Mouse (Mus musculus) ES-Bruce4 (cell line): ENCODE data around the gene Defa22. TPM values are rescaled to one million over a fixed set of nuclear protein-coding genes. Genes with fewer than 3 reads are reported as not detected.
"Not testable (repeated sequence)": the region's sequence is repeated elsewhere in the genome, so short reads cannot be mapped to it uniquely, and the experiment has no call there.

ENCODE experiments used
- H3K27ac ChIP-seq: 2 replicates; pipeline ENCODE4 v1.5.1; 2012; ENCODE audit warnings: low read length, inconsistent platforms; ENCODE audit not compliant: insufficient read depth
- H3K27me3 ChIP-seq: 2 replicates; pipeline ENCODE4 v1.6.1; 2012; ENCODE audit warnings: mild to moderate bottlenecking, low read length, inconsistent platforms; ENCODE audit not compliant: control insufficient read depth, poor library complexity, insufficient read depth, severe bottlenecking
- H3K36me3 ChIP-seq: 2 replicates; pipeline ENCODE4 v1.6.1; 2012; ENCODE audit warnings: inconsistent platforms, mild to moderate bottlenecking, low read length, moderate library complexity; ENCODE audit not compliant: control insufficient read depth, poor library complexity, insufficient read depth, severe bottlenecking
- H3K4me1 ChIP-seq: one replicate; pipeline ENCODE4 v1.8.1; 2011; ENCODE audit warnings: low read length; ENCODE audit not compliant: control insufficient read depth, insufficient read depth
- H3K4me3 ChIP-seq: 2 replicates; pipeline ENCODE4 v1.5.1; 2011; ENCODE audit warnings: low read depth, mild to moderate bottlenecking, low read length
- H3K9ac ChIP-seq: 2 replicates; pipeline ENCODE4 v1.6.1; 2012; ENCODE audit warnings: low read depth, mild to moderate bottlenecking, inconsistent platforms; ENCODE audit not compliant: poor library complexity, severe bottlenecking
- H3K9me3 ChIP-seq: replicated peaks from 2 replicates; pipeline ENCODE4 v1.6.1; 2012; ENCODE audit warnings: mild to moderate bottlenecking, low read length, inconsistent platforms; ENCODE audit not compliant: control insufficient read depth, poor library complexity, insufficient read depth, severe bottlenecking
- polyA plus RNA-seq: library from polyadenylated mRNA; stranded (reverse); fragments of >200 nt; gene quantifications from 2 replicates; pipeline ENCODE4 v1.2.4, GENCODE M21; 2011; ENCODE audit warnings: low read depth; ENCODE audit not compliant: missing spikeins, insufficient read depth, insufficient read length

Gene Defa22
- polyA plus RNA-seq, result not detected in 2 replicates

DNA sequence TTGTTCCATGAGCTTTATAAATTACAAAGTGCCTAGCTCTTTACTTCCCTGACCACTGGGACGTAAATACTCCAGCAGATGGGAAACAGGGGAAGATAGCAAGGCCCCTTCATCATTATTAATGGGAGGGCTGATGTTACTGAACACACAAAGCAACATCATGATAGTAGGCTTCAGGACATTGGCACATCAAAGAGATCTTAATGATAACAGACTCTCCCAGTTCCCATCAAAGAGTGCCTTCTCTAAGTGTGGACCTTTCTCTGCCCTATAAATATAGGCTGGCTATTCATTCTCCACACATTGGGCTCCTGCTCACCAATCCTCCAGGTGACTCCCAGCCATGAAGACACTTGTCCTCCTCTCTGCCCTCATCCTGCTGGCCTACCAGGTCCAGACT, at the start of gene Defa22:
Gene Defa22, plus strand, starts transcription at position 301 of the 400 bp plus-strand sequence.
- H3K27me3 ChIP-seq, H3K4me1 ChIP-seq, H3K9ac ChIP-seq, H3K4me3 ChIP-seq, H3K9me3 ChIP-seq, H3K36me3 ChIP-seq, H3K27ac ChIP-seq: not testable (repeated sequence)

DNA sequence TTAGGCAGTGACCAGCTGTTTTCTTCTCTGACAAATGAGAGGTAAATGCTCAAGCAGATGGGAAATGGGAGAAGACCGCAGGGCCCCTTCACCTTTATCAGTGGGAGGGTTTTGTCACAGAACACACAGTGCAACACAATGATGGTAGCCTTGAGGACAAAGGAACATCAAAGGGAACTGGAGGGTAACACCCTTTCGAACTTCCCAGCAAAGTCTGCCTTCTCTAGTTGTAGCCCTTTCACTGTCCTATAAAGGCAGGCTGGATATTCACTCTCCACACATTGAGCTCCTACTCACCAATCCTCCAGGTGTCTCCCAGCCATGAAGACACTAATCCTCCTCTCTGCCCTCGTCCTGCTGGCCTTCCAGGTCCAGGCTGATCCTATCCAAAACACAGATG, 27.7 kb upstream of the Defa22 start, which contains the start of gene Defa30:
Gene Defa30, plus strand, starts transcription at position 301 of the 400 bp plus-strand sequence.
- not testable (repeated sequence) for H3K27ac ChIP-seq, H3K27me3 ChIP-seq, H3K4me1 ChIP-seq, H3K4me3 ChIP-seq, H3K9me3 ChIP-seq, H3K9ac ChIP-seq, H3K36me3 ChIP-seq

DNA sequence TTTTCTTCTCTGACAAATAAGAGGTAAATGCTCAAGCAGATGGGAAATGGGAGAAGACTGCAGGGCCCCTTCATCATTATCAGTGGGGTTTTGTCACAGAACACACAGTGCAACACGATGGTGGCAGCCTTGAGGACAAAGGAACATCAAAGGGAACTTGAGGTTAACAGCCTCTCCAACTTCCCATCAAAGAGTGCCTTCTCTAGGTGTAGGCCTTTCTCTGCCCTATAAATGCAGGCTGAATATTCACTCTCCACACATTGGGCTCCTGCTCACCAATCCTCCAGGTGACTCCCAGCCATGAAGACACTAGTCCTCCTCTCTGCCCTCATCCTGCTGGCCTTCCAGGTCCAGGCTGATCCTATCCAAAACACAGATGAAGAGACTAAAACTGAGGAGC, 29.2 kb downstream of the Defa22 start, which contains the start of gene Defa31:
Gene Defa31, plus strand, starts transcription at position 301 of the 400 bp plus-strand sequence.
- not testable (repeated sequence) for H3K9ac ChIP-seq, H3K27me3 ChIP-seq, H3K9me3 ChIP-seq, H3K4me3 ChIP-seq, H3K4me1 ChIP-seq, H3K36me3 ChIP-seq, H3K27ac ChIP-seq

- H3K9me3 ChIP-seq, H3K27ac ChIP-seq, H3K4me1 ChIP-seq, H3K27me3 ChIP-seq, H3K36me3 ChIP-seq, H3K9ac ChIP-seq, H3K4me3 ChIP-seq: not testable (repeated sequence)
Observed at GRCm38 (mm10) chr8:21201261-21201660, 39.2 kb downstream of the Defa22 start, which contains the start of gene Gm15293. Gm15293 (plus strand) TSS chr8:21201561.

Other genes starting within 250 kb of the Defa22 start
- not detected in 2 replicates for gene Gm6040, start 240.2 kb upstream of the Defa22 start, polyA plus RNA-seq
- not detected in 2 replicates for gene AY761185, start 217.6 kb upstream of the Defa22 start, polyA plus RNA-seq
- gene Defa21, start 136.7 kb upstream of the Defa22 start, polyA plus RNA-seq, result not detected in 2 replicates
- not detected in 2 replicates for gene Defa23, start 107.2 kb upstream of the Defa22 start, polyA plus RNA-seq
- not detected in 2 replicates for gene Defa35, start 97.2 kb upstream of the Defa22 start, polyA plus RNA-seq
- gene Defa25, start 77.8 kb upstream of the Defa22 start, polyA plus RNA-seq, result not detected in 2 replicates
- gene Gm14851, start 66.2 kb upstream of the Defa22 start, polyA plus RNA-seq, result not detected in 2 replicates
- gene Defa30, start 27.6 kb upstream of the Defa22 start, polyA plus RNA-seq, result not detected in 2 replicates
- gene Defa31, start 29.3 kb downstream of the Defa22 start, polyA plus RNA-seq, result not detected in 2 replicates
- not detected in 2 replicates for gene Gm15293, start 39.3 kb downstream of the Defa22 start, polyA plus RNA-seq
- not detected in 2 replicates for gene Gm15292, start 87.5 kb downstream of the Defa22 start, polyA plus RNA-seq
- not detected in 2 replicates for gene Defa27, start 153.3 kb downstream of the Defa22 start, polyA plus RNA-seq
- not detected in 2 replicates for gene Defa29, start 164.7 kb downstream of the Defa22 start, polyA plus RNA-seq
- not detected in 2 replicates for gene Defa2, start 216.2 kb downstream of the Defa22 start, polyA plus RNA-seq
- not detected in 2 replicates for gene Defa33, start 229.5 kb downstream of the Defa22 start, polyA plus RNA-seq